Mouse (Mus musculus) spleen, adult 2 months (tissue): ENCODE measurements at regions not wholly inside any gene's neighbourhood (a gene's known extent, or its start where the extent isn't known, plus 50 kb on each side); places are given as distances from the start of the nearest gene placed in this dataset.

Experiments used
- CTCF ChIP-seq: fragments of 200-500 bp; IDR thresholded peaks from 2 replicates; pipeline ENCODE4 v1.5.1; 2011; ENCODE audit warnings: mild to moderate bottlenecking, inconsistent platforms; ENCODE audit not compliant: insufficient read depth, insufficient read length, insufficient replicate concordance; ENCODE audit errors: extremely low read depth
- POLR2A ChIP-seq: fragments of 200-500 bp; IDR thresholded peaks from 2 replicates; pipeline ENCODE4 v1.6.1; 2011; ENCODE audit warnings: low read depth, low read length, inconsistent platforms

DNA sequence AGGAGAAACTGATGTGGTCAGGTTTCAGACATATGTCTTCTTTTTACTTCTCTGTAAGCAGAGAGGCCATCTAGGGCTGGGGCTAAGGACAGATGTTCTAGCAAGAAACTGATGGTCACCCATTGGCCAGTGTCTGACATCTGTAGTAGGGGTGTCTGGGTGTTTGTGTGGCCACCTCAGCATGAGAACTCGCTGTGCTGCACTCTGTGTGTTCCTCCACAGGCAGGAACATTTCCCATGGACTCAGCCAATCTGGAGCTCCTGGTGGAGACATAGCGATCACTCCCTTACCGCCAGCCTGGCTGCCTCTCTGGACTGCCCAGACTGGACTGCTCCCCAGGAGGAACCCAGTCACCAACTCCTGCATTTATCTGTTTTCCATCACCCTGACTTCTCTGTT is 119.1 kb upstream of the Gdf10 start:
- TF ChIP-seq POLR2A (no peak), CTCF (no peak)
